Mouse (Mus musculus): Measurements from ENCODE around the gene Il1r1. TPM values are rescaled to one million over a fixed set of nuclear protein-coding genes. Genes with fewer than 3 reads are reported as not detected.

The Il1r1 gene
- polyA plus RNA-seq, 1 experiment from 2014 or later: 7.9 TPM

DNA sequence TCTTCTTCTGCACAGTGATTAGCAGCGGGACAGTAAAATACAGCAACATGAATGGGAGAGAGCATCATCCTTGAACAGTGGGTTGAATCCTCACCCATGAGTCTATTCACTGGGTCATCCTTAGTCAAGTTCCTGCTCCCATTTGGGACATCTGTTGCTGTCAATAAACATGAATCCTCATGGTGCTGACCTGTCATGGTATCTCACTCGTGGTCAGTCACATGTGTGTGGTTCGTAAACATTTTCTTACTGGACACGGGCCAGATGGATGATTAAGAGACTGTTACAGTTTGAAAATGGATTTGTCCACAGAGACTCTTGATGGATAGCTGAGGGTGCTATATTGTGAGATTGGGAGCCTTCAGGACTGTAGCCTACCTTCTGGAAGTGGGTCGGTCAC lies 29.1 kb downstream of the Il1r1 start:
- H3K27ac ChIP-seq (ENCODE audit: low read depth, low read length): no peak overlapping the region
- H3K9me3 ChIP-seq (replicated peaks; ENCODE audit: control insufficient read depth, low read length): no peaks in the 10 kb centered on the region
- H3K4me2 ChIP-seq: no peak overlapping the region
- H3K27me3 ChIP-seq (ENCODE audit: control insufficient read depth, insufficient read depth, low read length): no peaks in the 10 kb centered on the region
- H3K4me3 ChIP-seq (ENCODE audit: low read depth, low read length): no peak overlapping the region
- H3K36me3 ChIP-seq (ENCODE audit: control insufficient read depth, insufficient read depth, low read length): no peaks in the 10 kb centered on the region
- H3K9ac ChIP-seq (ENCODE audit: low read depth, low read length): no peak overlapping the region
- ATAC-seq (replicated peaks; ENCODE audit: insufficient number of reproducible peaks, low FRiP score, low TSS enrichment): no peak
- 69% methylated on average over 5 of the region's 5 CpGs for WGBS (ENCODE audit: insufficient replicate concordance)
- H3K4me1 ChIP-seq (ENCODE audit: control insufficient read depth, insufficient read depth, low read length): peaks cover 4% of the 10 kb centered on the region; the same call in 1 of the 2 replicates

DNA sequence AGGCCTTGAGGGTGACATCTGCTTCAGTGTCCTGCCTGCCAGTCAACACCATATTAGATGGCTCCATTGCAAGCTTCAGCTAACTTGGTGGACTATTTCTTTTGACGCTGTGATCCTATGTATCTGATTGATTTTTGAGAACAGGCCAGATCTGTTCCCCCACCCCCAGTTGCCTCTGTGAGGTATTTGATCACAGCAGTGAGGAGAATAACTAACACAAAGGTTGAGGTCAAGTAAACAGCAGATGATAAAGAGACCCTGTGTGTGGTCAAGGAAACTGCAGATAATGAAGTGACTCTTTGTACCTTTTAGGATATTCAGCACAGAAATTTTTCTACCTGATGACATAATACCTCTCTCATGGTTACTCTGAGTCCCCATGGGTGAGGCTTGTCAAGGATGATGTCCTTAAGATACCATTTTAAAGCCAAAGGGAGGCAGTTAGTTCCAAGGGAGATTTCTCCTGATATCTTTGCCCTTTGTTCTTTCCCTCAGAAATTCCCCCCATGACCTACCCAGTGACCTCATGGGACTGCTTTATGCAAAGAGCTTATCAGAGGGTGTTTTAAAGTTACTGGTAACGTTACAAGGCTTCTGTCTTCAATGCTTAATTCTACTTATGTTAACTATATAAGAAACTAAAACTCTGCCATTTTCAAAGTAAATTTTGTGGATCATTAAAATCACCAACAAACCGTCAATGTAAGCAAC lies 29.6 kb downstream of the Il1r1 start:
- Histone ChIP-seq H3K4me1 (ENCODE audit: control insufficient read depth, insufficient read depth, low read length) (peaks cover 4% of the 10 kb centered on the region; the same call in 1 of the 2 replicates), H3K9ac (ENCODE audit: low read depth, low read length) (no peak overlapping the region), H3K27me3 (ENCODE audit: control insufficient read depth, insufficient read depth, low read length) (no peaks in the 10 kb centered on the region), H3K27ac (ENCODE audit: low read depth, low read length) (no peak overlapping the region), H3K4me3 (ENCODE audit: low read depth, low read length) (no peak overlapping the region), H3K4me2 (no peak overlapping the region), H3K36me3 (ENCODE audit: control insufficient read depth, insufficient read depth, low read length) (no peaks in the 10 kb centered on the region), H3K9me3 (replicated peaks; ENCODE audit: control insufficient read depth, low read length) (no peaks in the 10 kb centered on the region)
- 46% methylated on average over 3 of the region's 3 CpGs for WGBS (ENCODE audit: insufficient replicate concordance)
- no peak for ATAC-seq (replicated peaks; ENCODE audit: insufficient number of reproducible peaks, low FRiP score, low TSS enrichment)

DNA sequence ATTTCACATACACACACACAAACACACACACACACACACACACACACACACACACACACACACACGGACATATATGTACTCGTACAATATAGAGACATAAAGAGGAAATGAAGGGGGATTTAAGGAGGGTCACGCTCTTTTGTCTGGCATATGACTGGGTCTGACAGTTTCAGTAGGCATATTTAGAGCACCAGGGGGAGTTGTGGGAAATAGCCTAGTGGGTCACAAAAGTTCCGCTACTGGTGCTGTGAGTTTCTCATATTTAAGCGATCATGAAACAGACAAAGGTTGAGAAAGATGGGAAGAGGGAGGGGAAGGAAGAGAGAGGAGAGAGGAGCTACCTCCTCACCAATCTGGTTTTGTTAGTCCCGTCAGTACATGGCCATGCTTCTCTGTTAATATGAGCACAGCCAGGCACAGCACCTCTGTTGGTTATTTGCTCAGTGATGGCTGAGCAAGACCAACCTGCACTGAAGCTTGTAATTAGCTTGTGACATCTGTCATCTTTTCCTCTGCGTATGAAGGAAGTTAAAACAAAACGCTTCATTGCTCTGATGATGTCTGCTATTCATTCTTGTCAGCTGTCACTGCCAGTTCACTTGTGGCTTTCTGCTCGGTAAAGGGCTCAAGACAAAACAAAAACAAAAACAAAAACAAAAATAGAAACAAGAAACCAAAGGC lies 37.7 kb downstream of the Il1r1 start:
- no peak for ATAC-seq (replicated peaks; ENCODE audit: insufficient number of reproducible peaks, low FRiP score, low TSS enrichment)
- Histone ChIP-seq H3K27ac (ENCODE audit: low read depth, low read length) (no peak overlapping the region), H3K27me3 (ENCODE audit: control insufficient read depth, insufficient read depth, low read length) (no peaks in the 10 kb centered on the region), H3K4me3 (ENCODE audit: low read depth, low read length) (no peak overlapping the region), H3K36me3 (ENCODE audit: control insufficient read depth, insufficient read depth, low read length) (no peaks in the 10 kb centered on the region), H3K9ac (ENCODE audit: low read depth, low read length) (no peak overlapping the region), H3K4me1 (ENCODE audit: control insufficient read depth, insufficient read depth, low read length) (peaks cover 17% of the 10 kb centered on the region), H3K9me3 (replicated peaks; ENCODE audit: control insufficient read depth, low read length) (no peaks in the 10 kb centered on the region), H3K4me2 (no peak overlapping the region)
- 81% methylated on average over 9 of the region's 9 CpGs for WGBS (ENCODE audit: insufficient replicate concordance)

DNA sequence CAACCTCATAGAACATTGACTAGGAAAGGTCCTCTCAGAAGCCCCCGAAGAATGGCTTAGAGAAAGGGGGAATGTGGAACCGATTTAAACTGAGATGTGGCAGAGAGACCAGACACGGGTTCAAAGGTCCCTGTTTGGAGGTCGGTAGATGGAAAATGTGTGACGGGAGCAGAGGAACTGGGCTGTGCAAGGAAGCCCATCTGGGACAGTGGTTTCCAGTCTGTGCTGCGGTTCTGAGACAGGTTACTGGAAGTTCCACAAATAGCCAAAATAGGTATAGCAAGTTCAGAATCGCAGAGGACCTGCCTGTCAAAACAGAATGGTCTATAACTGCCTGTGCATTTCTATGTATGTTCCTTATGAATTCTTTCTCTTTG lies 38.2 kb downstream of the Il1r1 start:
- Histone ChIP-seq H3K27ac (ENCODE audit: low read depth, low read length) (no peak overlapping the region), H3K9ac (ENCODE audit: low read depth, low read length) (no peak overlapping the region), H3K36me3 (ENCODE audit: control insufficient read depth, insufficient read depth, low read length) (no peaks in the 10 kb centered on the region), H3K9me3 (replicated peaks; ENCODE audit: control insufficient read depth, low read length) (no peaks in the 10 kb centered on the region), H3K4me2 (no peak overlapping the region), H3K4me1 (ENCODE audit: control insufficient read depth, insufficient read depth, low read length) (peaks cover 17% of the 10 kb centered on the region), H3K4me3 (ENCODE audit: low read depth, low read length) (no peak overlapping the region), H3K27me3 (ENCODE audit: control insufficient read depth, insufficient read depth, low read length) (no peaks in the 10 kb centered on the region)
- ATAC-seq (replicated peaks; ENCODE audit: insufficient number of reproducible peaks, low FRiP score, low TSS enrichment): no peak
- 74% methylated on average over 7 of the region's 7 CpGs for WGBS (ENCODE audit: insufficient replicate concordance)

DNA sequence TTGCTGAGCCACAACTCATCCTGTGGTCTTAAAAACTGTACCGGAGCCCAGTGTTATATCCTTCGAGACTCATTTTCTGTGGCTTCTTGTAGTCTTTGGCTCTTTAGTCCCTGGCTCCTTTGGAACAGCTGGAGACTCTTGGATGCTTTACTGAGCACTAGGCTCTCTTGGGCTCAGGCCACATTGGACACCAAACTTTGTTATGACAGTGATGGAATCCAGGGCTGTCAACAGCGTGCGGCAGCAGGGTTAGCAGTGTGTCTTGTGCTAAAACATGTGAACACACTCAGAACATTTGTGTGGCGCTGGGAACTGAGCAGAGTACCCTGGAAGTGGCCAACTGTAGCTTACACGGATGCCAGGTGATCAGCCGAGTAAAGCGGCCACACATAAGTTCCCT lies 38.8 kb downstream of the Il1r1 start:
- Histone ChIP-seq H3K36me3 (ENCODE audit: control insufficient read depth, insufficient read depth, low read length) (no peaks in the 10 kb centered on the region), H3K9ac (ENCODE audit: low read depth, low read length) (no peak overlapping the region), H3K4me1 (ENCODE audit: control insufficient read depth, insufficient read depth, low read length) (peaks cover 17% of the 10 kb centered on the region), H3K27me3 (ENCODE audit: control insufficient read depth, insufficient read depth, low read length) (no peaks in the 10 kb centered on the region), H3K27ac (ENCODE audit: low read depth, low read length) (no peak overlapping the region), H3K4me2 (no peak overlapping the region), H3K9me3 (replicated peaks; ENCODE audit: control insufficient read depth, low read length) (no peaks in the 10 kb centered on the region), H3K4me3 (ENCODE audit: low read depth, low read length) (no peak overlapping the region)
- no peak for ATAC-seq (replicated peaks; ENCODE audit: insufficient number of reproducible peaks, low FRiP score, low TSS enrichment)
- 89% methylated on average over 8 of the region's 8 CpGs for WGBS (ENCODE audit: insufficient replicate concordance)

DNA sequence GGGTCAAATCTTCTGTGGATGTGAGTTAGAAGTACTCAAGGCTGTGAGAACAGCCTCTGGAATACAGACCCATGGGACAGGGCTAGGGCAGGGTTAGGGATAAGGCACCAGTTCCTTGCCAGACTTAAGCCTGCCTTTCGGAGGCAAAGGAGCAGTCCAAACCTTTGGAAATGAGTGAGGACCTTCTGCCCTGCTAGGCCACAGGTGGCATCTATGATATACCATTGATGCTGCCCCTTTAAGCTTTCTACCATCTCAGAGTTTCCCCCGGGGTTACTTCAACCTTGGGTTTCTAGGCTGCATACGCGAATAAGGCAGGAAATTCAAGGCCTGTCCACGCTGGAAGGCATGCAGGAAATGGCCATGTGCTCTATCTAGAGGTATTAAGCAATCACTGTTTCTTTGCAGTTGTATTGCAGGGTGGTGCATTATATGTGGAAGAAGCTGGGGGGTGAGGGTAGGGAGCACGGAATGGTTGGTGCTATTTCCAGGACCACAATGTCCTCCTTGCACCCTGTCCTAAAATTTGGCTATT lies 40.5 kb downstream of the Il1r1 start:
- no peaks in the 10 kb centered on the region for H3K27me3 ChIP-seq (ENCODE audit: control insufficient read depth, insufficient read depth, low read length)
- H3K9me3 ChIP-seq (replicated peaks; ENCODE audit: control insufficient read depth, low read length): no peaks in the 10 kb centered on the region
- no peak overlapping the region for H3K4me3 ChIP-seq (ENCODE audit: low read depth, low read length)
- 66% methylated on average over 6 of the region's 6 CpGs for WGBS (ENCODE audit: insufficient replicate concordance)
- H3K36me3 ChIP-seq (ENCODE audit: control insufficient read depth, insufficient read depth, low read length): no peaks in the 10 kb centered on the region
- no peak overlapping the region for H3K4me2 ChIP-seq
- no peak overlapping the region for H3K9ac ChIP-seq (ENCODE audit: low read depth, low read length)
- H3K27ac ChIP-seq (ENCODE audit: low read depth, low read length): no peak overlapping the region
- H3K4me1 ChIP-seq (ENCODE audit: control insufficient read depth, insufficient read depth, low read length): peaks cover 17% of the 10 kb centered on the region
- no peak for ATAC-seq (replicated peaks; ENCODE audit: insufficient number of reproducible peaks, low FRiP score, low TSS enrichment)

DNA sequence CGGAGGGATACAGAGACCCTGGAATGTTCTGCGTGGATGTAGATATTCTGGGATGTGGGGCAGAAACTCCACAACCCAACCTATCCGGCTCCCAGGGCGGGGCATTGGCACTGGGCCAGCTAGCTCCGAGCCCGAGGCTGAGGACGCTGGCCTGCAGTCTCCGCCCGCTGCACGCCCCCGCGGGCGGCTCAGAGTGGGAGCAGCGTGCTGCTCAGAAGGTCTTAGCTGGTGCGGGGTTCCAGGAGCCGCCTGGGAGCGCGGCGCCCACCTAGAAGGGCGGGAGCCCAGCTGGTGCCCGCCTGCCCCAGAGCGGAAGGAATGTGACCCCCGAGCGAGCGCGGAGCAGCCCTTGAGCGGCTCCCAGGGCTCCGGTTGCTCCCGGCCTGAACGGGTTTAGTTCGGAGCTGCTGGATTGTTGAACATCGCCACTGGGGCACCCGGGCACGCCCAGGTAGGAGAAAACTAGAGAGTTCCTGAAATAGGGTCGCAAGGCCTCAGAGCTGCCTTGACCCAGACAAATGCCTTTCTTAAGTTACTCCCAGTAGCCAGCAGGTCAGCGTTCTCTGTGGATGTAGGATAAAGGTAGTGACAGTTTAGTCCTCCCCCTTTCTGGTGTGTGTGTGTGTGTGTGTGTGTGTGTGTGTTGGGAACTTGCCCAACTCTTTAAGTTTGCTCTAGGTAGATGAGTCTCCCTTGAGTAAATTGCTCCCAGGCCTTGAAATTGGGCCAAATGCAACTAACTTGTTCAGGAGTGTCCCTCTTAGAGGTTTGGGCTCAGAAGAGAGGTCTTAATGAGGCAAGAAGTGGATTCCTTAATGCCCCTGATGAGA lies 41.8 kb downstream of the Il1r1 start:
- H3K4me1 ChIP-seq (ENCODE audit: control insufficient read depth, insufficient read depth, low read length): peaks cover 17% of the 10 kb centered on the region
- no peaks in the 10 kb centered on the region for H3K36me3 ChIP-seq (ENCODE audit: control insufficient read depth, insufficient read depth, low read length)
- peak overlapping the region; percentile 29; the same call in 1 of the 2 replicates for H3K27ac ChIP-seq (ENCODE audit: low read depth, low read length)
- peak; percentile 80 for ATAC-seq (replicated peaks; ENCODE audit: insufficient number of reproducible peaks, low FRiP score, low TSS enrichment)
- H3K27me3 ChIP-seq (ENCODE audit: control insufficient read depth, insufficient read depth, low read length): no peaks in the 10 kb centered on the region
- H3K4me2 ChIP-seq: peak overlapping the region; percentile 83
- H3K9ac ChIP-seq (ENCODE audit: low read depth, low read length): peak overlapping the region; percentile 83
- peak overlapping the region; percentile 69 for H3K4me3 ChIP-seq (ENCODE audit: low read depth, low read length)
- WGBS (ENCODE audit: insufficient replicate concordance): 2% methylated on average over 36 of the region's 36 CpGs
- H3K9me3 ChIP-seq (replicated peaks; ENCODE audit: control insufficient read depth, low read length): no peaks in the 10 kb centered on the region

DNA sequence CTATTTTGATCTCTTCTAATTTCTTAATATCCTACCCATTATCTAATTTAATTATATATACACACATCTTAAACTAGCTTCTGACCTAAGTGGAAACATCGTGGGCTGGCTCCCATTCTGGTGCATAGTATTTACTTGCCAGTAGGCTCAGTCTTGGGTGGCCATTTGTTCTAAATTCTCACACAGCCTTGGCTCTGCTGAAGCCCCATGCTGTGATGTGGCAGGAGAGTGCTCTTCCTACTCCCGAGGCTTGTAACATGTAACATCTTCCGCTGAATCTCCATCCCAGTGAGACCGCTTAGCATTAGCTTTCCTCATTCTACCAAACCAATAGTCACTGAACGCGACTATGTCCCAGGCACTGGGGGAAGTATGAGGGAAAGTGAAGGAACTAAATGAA lies 43.0 kb downstream of the Il1r1 start:
- ATAC-seq (replicated peaks; ENCODE audit: insufficient number of reproducible peaks, low FRiP score, low TSS enrichment): no peak
- WGBS (ENCODE audit: insufficient replicate concordance): 81% methylated on average over 6 of the region's 6 CpGs
- no peaks in the 10 kb centered on the region for H3K36me3 ChIP-seq (ENCODE audit: control insufficient read depth, insufficient read depth, low read length)
- no peaks in the 10 kb centered on the region for H3K9me3 ChIP-seq (replicated peaks; ENCODE audit: control insufficient read depth, low read length)
- peak overlapping the region; percentile 83 for H3K4me2 ChIP-seq
- peaks cover 17% of the 10 kb centered on the region for H3K4me1 ChIP-seq (ENCODE audit: control insufficient read depth, insufficient read depth, low read length)
- no peaks in the 10 kb centered on the region for H3K27me3 ChIP-seq (ENCODE audit: control insufficient read depth, insufficient read depth, low read length)
- H3K9ac ChIP-seq (ENCODE audit: low read depth, low read length): no peak overlapping the region
- H3K4me3 ChIP-seq (ENCODE audit: low read depth, low read length): no peak overlapping the region
- no peak overlapping the region for H3K27ac ChIP-seq (ENCODE audit: low read depth, low read length)

Measured in heart, embryonic 11.5 days (tissue).